Mouse (Mus musculus): ENCODE results near the gene Gp1bb.

Gp1bb gene

DNA sequence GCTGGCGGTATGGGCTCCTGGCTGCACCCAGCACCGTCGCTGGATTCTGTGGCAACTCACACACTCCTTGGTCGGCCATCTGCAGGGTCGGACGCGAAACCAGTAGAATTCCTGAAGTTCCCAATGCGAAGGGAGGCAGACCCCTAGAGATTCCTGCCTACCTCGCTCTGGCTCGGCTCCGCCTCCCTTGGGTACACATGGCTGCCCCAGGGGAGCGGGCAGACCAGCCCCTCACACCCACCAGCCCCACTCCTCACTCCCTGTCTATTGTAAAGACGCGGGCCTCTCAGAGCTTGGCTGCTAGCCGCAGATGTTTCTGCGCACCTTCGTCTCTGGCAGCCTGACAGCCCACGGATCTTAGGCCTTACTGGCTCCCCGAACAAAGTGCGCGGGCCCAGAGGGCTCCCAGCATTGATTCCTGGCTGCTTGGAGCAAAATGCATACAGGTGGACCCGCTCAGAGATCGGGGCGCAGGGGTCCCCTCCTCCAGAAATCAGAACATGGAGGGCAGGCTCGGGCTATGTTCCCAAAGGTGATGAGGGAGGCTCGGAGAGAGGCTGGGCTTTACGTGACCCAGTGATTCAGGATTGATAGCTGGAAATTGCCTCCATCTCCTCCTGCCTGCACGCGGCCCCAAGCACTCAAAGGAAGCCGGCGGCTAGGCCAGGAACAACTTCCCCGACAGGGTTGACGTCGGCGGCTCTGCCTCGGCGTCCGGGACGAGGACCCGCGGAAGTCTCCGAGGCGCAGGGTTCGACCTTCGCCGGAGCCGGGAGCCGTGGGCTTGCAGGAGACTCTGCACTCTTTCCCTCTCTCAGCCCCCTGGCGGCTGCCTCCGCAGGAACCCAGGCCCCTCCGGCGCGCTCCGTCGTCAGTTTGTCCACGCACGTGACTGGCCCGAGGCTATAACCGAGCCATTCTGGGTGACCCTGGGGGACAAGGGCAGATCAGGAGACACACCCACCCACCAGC, 30.9 kb downstream of the Gp1bb start:
- TF ChIP-seq GATA4 (IDR thresholded peaks at IDR 0.05; ENCODE audit: insufficient replicate concordance, low read length): no peak

DNA sequence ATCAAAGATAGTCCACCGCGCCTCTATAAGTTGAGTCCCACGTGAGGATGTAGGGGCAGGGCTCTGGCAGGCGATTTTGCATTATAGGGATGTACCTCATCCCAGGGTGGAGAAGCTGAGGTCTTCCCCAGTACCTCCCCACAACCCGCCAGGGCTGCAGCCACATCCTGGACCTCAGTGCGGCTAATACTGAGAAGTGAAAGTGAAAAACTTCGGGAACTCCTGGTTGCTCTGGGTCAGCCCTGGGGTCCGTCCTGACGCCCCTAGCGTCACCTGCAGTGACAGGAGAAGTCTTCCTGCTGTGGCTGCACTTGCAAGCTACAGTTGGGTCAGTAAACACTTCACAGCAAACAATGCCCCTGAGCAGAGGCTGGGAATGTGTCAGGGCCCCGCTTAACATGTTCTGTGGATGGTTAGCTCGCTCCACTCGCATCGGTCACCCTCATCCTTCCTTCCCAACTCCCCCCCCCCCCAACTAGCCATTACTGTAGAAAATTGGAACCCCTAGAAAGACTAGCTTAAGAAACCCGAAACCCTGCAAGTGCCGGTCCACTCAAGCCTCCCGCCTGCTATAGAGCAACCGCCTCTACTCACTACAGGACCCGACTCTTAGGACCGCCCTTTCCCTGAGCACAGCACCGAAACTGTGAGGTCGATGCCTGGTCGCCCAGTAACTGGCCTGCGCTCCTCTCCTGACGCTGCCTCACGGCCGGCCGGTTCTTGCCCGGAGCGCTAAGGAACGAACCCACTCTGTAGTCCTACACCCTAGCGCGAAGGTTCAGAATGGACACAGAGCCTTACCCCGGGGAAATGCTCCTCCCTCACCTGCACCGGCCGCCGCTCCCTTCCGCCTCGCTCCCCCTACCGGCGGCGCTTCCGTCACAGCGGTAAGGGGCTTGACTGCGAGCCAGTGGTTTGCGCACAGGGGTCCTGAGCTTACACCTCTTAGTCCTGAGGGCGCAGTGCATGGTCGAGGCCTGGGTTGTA, 32.1 kb downstream of the Gp1bb start, which contains the start of gene Tbx1:
Gene Tbx1, minus strand, starts transcription at position 868 of the 987 bp plus-strand sequence.
- no peak for TF ChIP-seq GATA4 (IDR thresholded peaks at IDR 0.05; ENCODE audit: insufficient replicate concordance, low read length)

DNA sequence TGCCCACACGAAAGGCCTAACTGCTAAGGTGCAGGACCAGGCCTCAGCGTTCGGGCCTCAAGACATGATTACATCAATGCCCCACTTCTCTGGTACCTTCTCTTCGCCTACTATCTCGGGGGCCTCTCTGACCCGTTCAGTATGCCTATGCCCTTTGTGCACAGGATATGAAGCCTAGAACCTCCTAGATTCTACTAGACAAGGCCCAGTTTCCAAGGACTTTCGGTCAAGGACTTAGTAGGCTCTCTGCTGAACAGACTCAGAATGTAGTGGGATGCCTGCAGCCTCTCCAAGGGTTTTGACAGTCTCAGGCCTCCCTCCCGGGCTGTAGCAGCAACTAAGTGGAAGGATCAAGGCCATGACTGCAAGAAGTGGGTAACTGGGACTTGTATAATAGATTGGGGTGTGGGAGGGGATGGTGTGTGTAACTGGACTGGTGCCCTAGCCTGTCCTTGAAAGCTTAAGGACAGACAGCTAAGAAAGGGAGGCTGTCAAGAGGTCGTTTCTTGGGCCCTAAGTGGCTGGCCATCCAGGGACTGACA, 33.1 kb downstream of the Gp1bb start:
- no peak for TF ChIP-seq GATA4 (IDR thresholded peaks at IDR 0.05; ENCODE audit: insufficient replicate concordance, low read length)

DNA sequence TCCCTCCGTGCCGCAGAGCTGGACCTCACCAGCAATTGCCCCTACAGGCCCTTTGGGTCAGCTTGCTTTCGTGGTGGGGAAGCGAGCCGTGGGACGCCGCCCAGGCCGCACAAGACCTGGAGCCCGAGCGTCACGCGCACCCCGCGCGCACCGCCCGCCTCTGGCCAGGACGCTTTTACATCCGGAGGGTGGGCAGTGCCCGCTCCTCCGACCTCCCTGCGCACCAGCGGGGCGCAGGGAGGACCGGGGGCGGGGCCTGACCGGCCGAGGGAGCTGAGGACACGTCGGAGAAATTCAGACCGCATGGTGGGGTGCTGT, 33.5 kb downstream of the Gp1bb start:
- no peak for TF ChIP-seq GATA4 (IDR thresholded peaks at IDR 0.05; ENCODE audit: insufficient replicate concordance, low read length)

- no peak for TF ChIP-seq GATA4 (IDR thresholded peaks at IDR 0.05; ENCODE audit: insufficient replicate concordance, low read length)
Measured at GRCm38 (mm10) chr16:18587847-18588737, 34.1 kb downstream of the Gp1bb start.

GRCm38 (mm10) chr16:18586906-18587546, 35.2 kb downstream of the Gp1bb start:
- no peak for TF ChIP-seq GATA4 (IDR thresholded peaks at IDR 0.05; ENCODE audit: insufficient replicate concordance, low read length)

DNA sequence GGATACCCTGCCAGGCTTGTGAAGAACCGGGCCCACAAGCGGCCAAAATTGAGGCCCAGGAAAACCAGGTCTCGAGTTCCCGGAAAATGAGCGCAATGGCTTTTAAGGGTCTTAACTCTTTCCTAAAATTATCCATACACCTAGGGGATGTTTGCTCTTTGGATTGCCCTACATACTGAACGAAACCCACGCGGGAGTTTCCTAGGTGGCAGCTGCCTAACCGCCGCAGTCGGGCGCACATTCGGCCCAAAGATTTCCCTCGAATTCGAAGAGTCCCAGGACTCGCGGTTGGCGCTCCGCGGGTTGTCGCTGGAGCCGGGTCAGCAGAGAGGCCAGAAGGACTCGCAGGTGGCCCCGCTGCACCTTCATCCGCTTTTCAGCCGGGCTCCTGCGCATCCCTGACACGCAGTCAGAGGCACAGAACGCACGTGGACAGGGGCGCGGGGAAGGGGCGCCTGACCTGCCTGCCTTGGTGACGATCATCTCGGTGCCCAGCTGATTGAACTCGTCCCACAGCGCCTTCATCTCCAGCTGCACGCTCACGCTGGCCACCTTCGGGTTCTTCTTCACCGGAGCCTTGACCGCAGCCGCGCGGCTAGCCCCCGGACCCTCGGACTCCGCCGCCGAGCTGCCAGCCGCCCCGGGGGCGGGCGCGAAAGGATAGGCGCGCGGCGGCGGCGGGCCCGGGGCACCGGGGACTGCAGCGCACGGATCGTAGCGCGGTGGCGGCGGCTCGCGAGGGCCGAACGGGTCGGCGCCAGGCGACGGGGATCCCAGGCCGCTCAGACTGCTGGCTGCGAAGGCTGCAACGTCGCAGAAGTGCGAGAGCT, 35.9 kb downstream of the Gp1bb start:
- TF ChIP-seq GATA4 (IDR thresholded peaks at IDR 0.05; ENCODE audit: insufficient replicate concordance, low read length): no peak

- TF ChIP-seq GATA4 (IDR thresholded peaks at IDR 0.05; ENCODE audit: insufficient replicate concordance, low read length): no peak
Measured at GRCm38 (mm10) chr16:18585676-18586075, 36.5 kb downstream of the Gp1bb start.

DNA sequence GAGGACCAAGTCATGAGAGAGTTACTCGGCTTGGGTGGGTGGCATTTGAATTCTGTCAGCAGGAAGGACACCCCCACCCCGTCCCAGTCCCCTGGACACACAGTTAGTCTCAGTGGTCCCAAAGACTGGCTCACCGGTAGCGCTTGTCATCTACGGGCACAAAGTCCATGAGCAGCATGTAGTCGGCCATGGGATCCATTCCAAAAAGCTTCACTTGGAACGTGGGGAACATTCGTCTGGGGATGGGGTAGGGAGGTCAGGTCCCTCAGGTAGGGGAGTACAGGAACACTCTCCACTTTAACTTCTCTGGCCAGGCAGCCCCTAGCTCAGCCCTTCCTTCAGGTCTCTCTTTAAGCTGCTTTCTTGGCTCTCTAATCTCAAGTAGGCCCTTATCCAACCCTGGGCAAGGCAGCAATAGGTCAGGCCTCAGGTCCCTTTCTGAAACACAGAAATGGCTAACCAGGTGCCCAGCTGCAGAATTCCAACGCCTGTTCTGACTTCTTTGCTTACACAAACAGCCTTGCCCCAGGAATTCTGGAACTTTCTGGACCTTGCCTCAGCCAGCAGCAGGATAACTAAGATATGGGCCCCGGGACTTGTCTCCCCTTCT, 37.2 kb downstream of the Gp1bb start:
- TF ChIP-seq GATA4 (IDR thresholded peaks at IDR 0.05; ENCODE audit: insufficient replicate concordance, low read length): no peak

- TF ChIP-seq GATA4 (IDR thresholded peaks at IDR 0.05; ENCODE audit: insufficient replicate concordance, low read length): no peak
Measured at GRCm38 (mm10) chr16:18583673-18584357, 38.4 kb downstream of the Gp1bb start.

DNA sequence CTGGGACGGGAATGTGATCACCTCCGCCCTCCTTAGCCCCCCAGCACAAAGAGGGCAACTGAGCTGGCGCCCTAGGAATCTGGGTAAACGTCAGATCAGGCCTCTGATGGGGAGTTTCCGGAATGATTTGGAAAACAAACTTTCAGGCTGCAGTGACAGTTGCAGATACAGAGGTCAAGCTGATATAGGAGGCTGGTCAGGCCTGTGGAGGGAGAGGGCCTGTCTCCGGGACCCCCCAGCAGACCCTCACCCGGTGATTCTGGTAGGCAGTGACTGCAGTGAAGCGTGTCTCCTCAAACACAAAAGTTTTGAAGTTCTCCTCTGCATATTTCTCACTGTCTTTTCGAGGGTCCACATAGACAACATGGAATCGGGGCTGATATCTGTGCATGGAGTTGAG, 39.0 kb downstream of the Gp1bb start:
- no peak for TF ChIP-seq GATA4 (IDR thresholded peaks at IDR 0.05; ENCODE audit: insufficient replicate concordance, low read length)

Measured in liver, adult (tissue).